ENCODE assay signal across 11 mouse cellular contexts in the genomic region with DNA sequence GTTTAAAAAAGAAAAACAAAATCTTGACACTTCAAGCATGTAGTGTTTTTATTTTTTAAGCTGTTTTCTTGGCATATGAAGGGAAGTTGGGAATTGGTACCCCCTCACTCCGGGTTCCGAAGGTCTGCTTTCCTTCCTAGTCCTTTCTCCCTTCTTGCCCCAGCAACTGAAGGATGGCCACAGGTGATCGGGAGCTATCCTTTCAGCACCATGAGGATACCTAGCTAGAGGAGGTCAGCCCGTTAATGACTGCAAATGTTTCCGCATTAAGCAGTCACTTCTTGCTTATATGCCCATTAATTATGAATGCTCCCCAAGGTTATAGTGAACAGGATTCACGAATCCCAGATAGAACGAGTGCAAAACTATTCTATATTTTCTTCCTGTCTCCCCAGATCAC. TPM values are rescaled to one million over a fixed set of nuclear protein-coding genes. Genes with fewer than 3 reads are reported as not detected.
DNase-seq lines count a peak whose midpoint lies in the region; ATAC-seq and TF ChIP-seq lines count a peak whose summit lies in the region.
"Had no signal": no experiment of that assay in that cellular context is flagged by ENCODE, and none has a peak within 500 bp of the region (broad histone marks: within the 10 kb centered on the region; RNA-seq: fewer than 3 reads in every experiment).

No protein-coding gene starts in this region.

- peak overlapping the region; percentile 87 for H3K4me2 ChIP-seq in forebrain, embryonic 12.5 days
- no peak overlapping the region for H3K4me2 ChIP-seq in limb, embryonic 11.5 days (ENCODE audit: low read depth, severe bottlenecking)
- H3K4me2 ChIP-seq: liver, embryonic 15.5 days had no signal

- TF ChIP-seq CTCF in olfactory bulb, adult 2 months (IDR thresholded peaks at IDR 0.05; ENCODE audit: insufficient read depth, low read depth, low read length): no peak

- no peak for TF ChIP-seq POLR2A in olfactory bulb, adult 2 months (IDR thresholded peaks at IDR 0.05; ENCODE audit: insufficient read depth, low read depth, low read length)

- intact Hi-C loops in left cerebral cortex, postnatal 4 days (cut with DNase I): loop anchor here (5.0 kb wide), 1 partner anchor 129 kb away; no protein-coding TSS in a partner anchor

- H3K9ac ChIP-seq in forebrain, embryonic 12.5 days: no peak overlapping the region; the same call in 1 of the 2 replicates
- no peak overlapping the region for H3K9ac ChIP-seq in limb, embryonic 11.5 days (ENCODE audit: low read length)
- H3K9ac ChIP-seq: liver, embryonic 15.5 days had no signal

- 14% methylated on average over 7 of the region's 7 CpGs for WGBS in forebrain, embryonic 12.5 days
- WGBS in limb, embryonic 11.5 days: 11% methylated on average over 7 of the region's 7 CpGs
- 11% methylated on average over 7 of the region's 7 CpGs for WGBS in olfactory bulb, adult 2 months

- DNase-seq in kidney, postnatal 10 days: peak; percentile 22
- DNase-seq in kidney, postnatal 14 days: no peak
- peak; percentile 66 for DNase-seq in limb, embryonic 11.5 days (ENCODE audit: low spot score)
- no peak for DNase-seq in adipocyte (ENCODE audit: low spot score)
- DNase-seq in right cerebral cortex, postnatal 14 days: no peak
- DNase-seq in left cerebral cortex, postnatal 4 days: no peak
- DNase-seq: adrenal gland, postnatal 14 days had no signal

- H3K27me3 ChIP-seq in forebrain, embryonic 12.5 days: peaks cover 5% of the 10 kb centered on the region; the same call in 1 of the 2 replicates
- H3K27me3 ChIP-seq in limb, embryonic 11.5 days (ENCODE audit: control insufficient read depth, insufficient read depth, low read length): peaks cover 17% of the 10 kb centered on the region

- peaks cover 10% of the 10 kb centered on the region; the same call in 1 of the 2 replicates for H3K4me1 ChIP-seq in forebrain, embryonic 12.5 days
- H3K4me1 ChIP-seq in limb, embryonic 11.5 days (ENCODE audit: control insufficient read depth, insufficient read depth, low read length): peaks cover 4% of the 10 kb centered on the region; the same call in 1 of the 2 replicates
- H3K4me1 ChIP-seq in olfactory bulb, adult 2 months (ENCODE audit: control insufficient read depth, insufficient read depth, low read length): peaks cover 3% of the 10 kb centered on the region; the same call in 1 of the 2 replicates
- H3K4me1 ChIP-seq: embryonic facial prominence, embryonic 12.5 days; liver, embryonic 15.5 days had no signal

- no peak for ATAC-seq in forebrain, embryonic 12.5 days (ENCODE audit: low FRiP score)
- ATAC-seq in limb, embryonic 11.5 days (ENCODE audit: insufficient number of reproducible peaks, low FRiP score, low TSS enrichment, low read depth): no peak

- H3K36me3 ChIP-seq in forebrain, embryonic 12.5 days (replicated peaks): no peaks in the 10 kb centered on the region
- H3K36me3 ChIP-seq in limb, embryonic 11.5 days (ENCODE audit: control insufficient read depth, insufficient read depth, low read length): no peaks in the 10 kb centered on the region
- H3K36me3 ChIP-seq: embryonic facial prominence, embryonic 12.5 days; liver, embryonic 15.5 days had no signal

- peak overlapping the region; percentile 59 for H3K4me3 ChIP-seq in forebrain, embryonic 12.5 days (replicated peaks)
- H3K4me3 ChIP-seq in limb, embryonic 11.5 days (ENCODE audit: low read depth, low read length): no peak overlapping the region
- peak overlapping the region; percentile 46 for H3K4me3 ChIP-seq in olfactory bulb, adult 2 months (ENCODE audit: insufficient read depth, low read depth, low read length)
- H3K4me3 ChIP-seq: liver, embryonic 15.5 days had no signal

- no peaks in the 10 kb centered on the region for H3K9me3 ChIP-seq in forebrain, embryonic 12.5 days
- no peaks in the 10 kb centered on the region for H3K9me3 ChIP-seq in limb, embryonic 11.5 days (ENCODE audit: control insufficient read depth, low read length)
- H3K9me3 ChIP-seq: embryonic facial prominence, embryonic 12.5 days; liver, embryonic 15.5 days had no signal

- H3K27ac ChIP-seq in forebrain, embryonic 12.5 days: no peak overlapping the region
- H3K27ac ChIP-seq in limb, embryonic 11.5 days (replicated peaks; ENCODE audit: low read depth, low read length): no peak overlapping the region
- peak overlapping the region; percentile 90 for H3K27ac ChIP-seq in olfactory bulb, adult 2 months (ENCODE audit: insufficient read depth, low read depth, low read length)
- H3K27ac ChIP-seq: embryonic facial prominence, embryonic 12.5 days; liver, embryonic 15.5 days had no signal

RNA-seq across cellular contexts. Expression of gene Ptpro, which starts 1.3 kb away (rescaled TPM):
- 23.2 and 26.4 TPM in 2 replicates for polyA plus RNA-seq in forebrain, embryonic 12.5 days (2016; fragmentation: Nextera tagmentation; extraction: Ambion mirVana)
- 0.23 and 0.45 TPM in 2 replicates for polyA plus RNA-seq in limb, embryonic 11.5 days (2014; fragmentation: Nextera tagmentation; extraction: Ambion mirVana)
- not detected in 2 replicates for polyA plus RNA-seq in olfactory bulb, adult 2 months (2012; ENCODE audit: insufficient read depth, insufficient read length, low replicate concordance, missing spikeins)
- 100 to 1,000 TPM; 130 to 134 TPM for total RNA-seq in left cerebral cortex, postnatal 4 days (2021)

Comparison
In these comparisons a context has a peak if more than half of its experiments do, and no peak if none do; other contexts are left out.
1. DNase-seq: peak in kidney, postnatal 10 days (single experiment) and limb, embryonic 11.5 days (single experiment); none in kidney, postnatal 14 days (single experiment), adipocyte (single experiment), right cerebral cortex, postnatal 14 days (single experiment) and left cerebral cortex, postnatal 4 days (single experiment).
2. RNA of gene Ptpro, which starts 1.3 kb away (polyA plus RNA-seq): not detected in olfactory bulb, adult 2 months and 23.2 to 26.4 TPM in forebrain, embryonic 12.5 days; 0.23 to 0.45 TPM in limb, embryonic 11.5 days; every median in the first group is over 10 times any median in the second.